Mouse (Mus musculus) ES-E14 (cell line): ENCODE measurements around the gene Lrrc47. TPM values are rescaled to one million over a fixed set of nuclear protein-coding genes. Genes with fewer than 3 reads are reported as not detected.

ENCODE experiments used
- DNase-seq: peaks from one replicate; pipeline ENCODE4 v3.0.0-alpha.2; 2013; ENCODE audit warnings: low read depth, low spot score
- H3K27ac ChIP-seq: 2 replicates; pipeline ENCODE4 v1.5.1; 2012; ENCODE audit warnings: low read depth, mild to moderate bottlenecking, low read length, moderate library complexity, mixed read lengths; ENCODE audit not compliant: poor library complexity, insufficient read depth, severe bottlenecking
- H3K36me3 ChIP-seq: 2 replicates; pipeline ENCODE4 v1.6.1; 2012; ENCODE audit warnings: mild to moderate bottlenecking, low read length, moderate library complexity, mixed read lengths; ENCODE audit not compliant: control insufficient read depth, poor library complexity, insufficient read depth, severe bottlenecking
- H3K4me1 ChIP-seq, 2 experiments: fragments of 150-350 bp in 1 of 2; sonication (generic) in 1 of 2; 2 replicates each; pipeline ENCODE4 v1.6.1; 2012; ENCODE audit warnings: low read length in 2 of 2, mild to moderate bottlenecking in 1 of 2, mixed read lengths in 1 of 2; ENCODE audit not compliant: control insufficient read depth in 2 of 2, insufficient read depth in 2 of 2, poor library complexity in 1 of 2
- H3K4me3 ChIP-seq, 2 experiments: fragments of 150-350 bp in 1 of 2; sonication (generic) in 1 of 2; 2 replicates each; pipeline ENCODE4 v1.5.1; 2012; ENCODE audit warnings: low read length in 2 of 2, low read depth in 1 of 2, mild to moderate bottlenecking in 1 of 2, mixed read lengths in 1 of 2; ENCODE audit not compliant: insufficient read depth in 1 of 2, poor library complexity in 1 of 2, severe bottlenecking in 1 of 2
- H3K9ac ChIP-seq: 2 replicates; pipeline ENCODE4 v1.6.1; 2012; ENCODE audit warnings: low read depth, mild to moderate bottlenecking, low read length, mixed read lengths; ENCODE audit not compliant: poor library complexity, insufficient read depth, severe bottlenecking
- H3K9me3 ChIP-seq: fragments of 150-350 bp; sonication (generic); 2 replicates; pipeline ENCODE4 v1.6.1; 2012; ENCODE audit warnings: low read depth, mild to moderate bottlenecking, low read length; ENCODE audit not compliant: control insufficient read depth, insufficient read depth
- CHD2 ChIP-seq: IDR thresholded peaks from 2 replicates; pipeline ENCODE4 v1.6.1; 2014; ENCODE audit warnings: mild to moderate bottlenecking, low read depth, low read length, inconsistent platforms
- HCFC1 ChIP-seq: IDR thresholded peaks from 2 replicates; pipeline ENCODE4 v1.6.1; 2012; ENCODE audit warnings: low read length, inconsistent platforms, borderline replicate concordance; ENCODE audit not compliant: insufficient read depth
- MAFK ChIP-seq: IDR thresholded peaks from 2 replicates; pipeline ENCODE4 v1.6.1; 2014; ENCODE audit warnings: mild to moderate bottlenecking, low read depth, low read length, inconsistent platforms; ENCODE audit not compliant: insufficient read depth
- ZC3H11A ChIP-seq: IDR thresholded peaks from 2 replicates; pipeline ENCODE4 v1.6.1; 2012; ENCODE audit warnings: low read depth, mild to moderate bottlenecking, inconsistent platforms, low read length, borderline replicate concordance
- ZNF384 ChIP-seq: IDR thresholded peaks from 2 replicates; pipeline ENCODE4 v1.6.1; 2012; ENCODE audit warnings: low read depth, low read length, inconsistent platforms
- in situ Hi-C, 2 experiments: fragments of 600-800 bp; cut with MboI; formaldehyde crosslinking; loops; one replicate each; pipeline ENCODE4 v1.15.1; 2025; ENCODE audit warnings: low sequenced_read_pairs in 2 of 2, inconsistent platforms in 1 of 2; ENCODE audit not compliant: unreplicated experiment in 2 of 2
- total RNA-seq: library from RNA; depleted of rRNA; stranded (reverse); fragments of 300-350 nt; gene quantifications from 2 replicates; pipeline ENCODE4 v1.2.3, GENCODE M21; 2012

The Lrrc47 gene
- total RNA-seq, 1 experiment, result 35.8 TPM

DNA sequence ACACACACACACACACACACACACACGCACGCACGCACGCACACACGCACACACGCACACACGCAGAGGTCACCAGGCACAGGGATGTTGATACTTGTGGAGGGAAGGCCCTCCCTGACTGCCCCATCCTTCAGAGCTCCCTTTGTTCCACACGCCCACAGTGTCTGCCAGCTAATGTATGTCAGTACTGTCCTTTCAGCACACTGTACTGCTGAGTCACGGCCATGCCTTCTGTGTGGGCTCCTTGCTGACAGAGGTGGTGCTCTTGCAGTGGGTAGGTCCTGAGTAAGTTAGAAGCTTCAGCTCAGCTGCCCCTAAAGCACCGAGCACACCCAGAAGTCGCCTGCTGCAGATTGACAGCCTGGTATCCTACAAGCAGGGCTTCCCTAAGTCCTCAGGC, 31.1 kb upstream of the Lrrc47 start:
- H3K4me3 ChIP-seq, result no peak overlapping the region
- H3K36me3 ChIP-seq, result peaks cover 28% of the 10 kb centered on the region
- in situ Hi-C loops, result no loop called here

DNA sequence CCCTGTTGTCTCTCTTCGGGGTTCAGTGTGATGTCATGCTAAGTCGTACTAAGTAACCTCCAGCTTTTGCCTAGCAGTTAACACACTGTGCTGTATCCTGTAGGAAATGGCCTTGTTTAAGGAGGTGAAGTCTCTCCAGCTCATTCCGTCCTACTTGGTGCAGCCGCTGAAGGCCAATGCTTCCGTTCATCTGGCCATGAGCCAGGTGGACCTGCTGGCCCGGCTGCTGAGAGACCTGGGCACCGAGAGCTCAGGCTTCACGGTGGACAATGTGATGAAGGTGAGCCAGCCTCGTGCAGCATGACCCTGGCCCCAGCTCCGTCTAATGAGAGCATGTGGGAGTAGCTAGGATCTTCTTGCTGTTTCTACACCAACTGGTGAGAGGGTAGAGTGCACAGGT, 18.8 kb upstream of the Lrrc47 start:
- Histone ChIP-seq H3K9ac (peak overlapping the region; percentile 27; the same call in 1 of the 2 replicates), H3K36me3 (peaks cover 33% of the 10 kb centered on the region; the same call in 1 of the 2 replicates), H3K4me1 (peaks cover 0 to 6% of the 10 kb centered on the region in 2 experiments; a peak in 1 of 4 replicates), H3K9me3 (no peaks in the 10 kb centered on the region), H3K4me3 (no peak overlapping the region), H3K27ac (no peak overlapping the region)
- in situ Hi-C loops, result no loop called here
- TF ChIP-seq ZNF384 (no peak), ZC3H11A (no peak), MAFK (no peak)
- DNase-seq, result no peak

More for the DNA sequence above, 31.1 kb upstream of the Lrrc47 start:
- no peak for DNase-seq
- Histone ChIP-seq H3K27ac (no peak overlapping the region), H3K9me3 (no peaks in the 10 kb centered on the region), H3K4me1 (no peaks in the 10 kb centered on the region), H3K9ac (no peak overlapping the region)
- TF ChIP-seq MAFK (no peak), CHD2 (no peak), HCFC1 (no peak), ZNF384 (no peak), ZC3H11A (no peak)

DNA sequence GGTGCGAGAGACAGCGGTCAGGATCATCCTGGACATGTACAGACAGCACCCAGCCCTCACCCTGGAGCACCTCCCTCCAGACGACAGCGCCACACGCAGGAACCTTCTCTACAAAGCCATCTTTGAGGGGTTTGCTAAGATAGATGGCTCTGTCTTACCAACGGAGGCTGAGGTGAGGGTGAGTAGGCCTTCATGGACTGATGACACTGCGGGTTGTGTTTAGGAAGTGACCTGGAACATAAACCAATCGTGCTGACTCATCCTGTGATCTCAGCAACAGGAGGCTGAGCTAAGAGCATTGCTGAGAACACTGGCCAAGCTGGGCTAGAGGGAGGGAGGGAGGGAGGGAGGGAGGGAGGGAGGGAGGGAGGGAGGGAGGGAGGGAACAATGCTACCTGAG, 18.0 kb upstream of the Lrrc47 start:
- peaks cover 28% of the 10 kb centered on the region; the same call in 1 of the 2 replicates for H3K36me3 ChIP-seq
- H3K4me3 ChIP-seq, result no peak overlapping the region
- H3K27ac ChIP-seq, result peak overlapping the region; percentile 52; the same call in 1 of the 2 replicates
- peak overlapping the region; percentile 27; the same call in 1 of the 2 replicates for H3K9ac ChIP-seq
- in situ Hi-C loops, result no loop called here
- peaks cover 0 to 6% of the 10 kb centered on the region in 2 experiments; a peak in 1 of 4 replicates for H3K4me1 ChIP-seq
- no peak for DNase-seq
- H3K9me3 ChIP-seq, result no peaks in the 10 kb centered on the region
- TF ChIP-seq MAFK (peak; percentile 56), ZC3H11A (no peak), HCFC1 (no peak)

DNA sequence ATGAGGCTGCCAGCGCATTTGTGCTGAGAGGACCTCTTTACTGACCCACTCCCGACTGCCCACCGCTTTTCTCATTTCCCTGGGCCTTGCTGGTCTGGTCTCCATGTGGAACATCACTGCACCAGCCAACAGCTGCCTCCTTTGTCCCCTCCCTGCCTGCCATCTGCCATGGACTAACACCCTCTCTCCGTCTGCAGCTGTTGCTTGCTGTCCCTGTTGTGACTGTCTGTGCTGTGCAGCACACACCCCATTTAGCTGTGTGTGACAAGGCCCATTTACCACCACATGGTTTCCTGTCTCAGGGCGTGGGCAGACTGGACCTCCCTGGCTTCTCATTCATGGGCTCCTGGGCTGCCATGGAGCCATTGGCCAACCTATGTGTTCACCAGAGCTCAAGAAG, 6.0 kb upstream of the Lrrc47 start:
- TF ChIP-seq ZNF384, result no peak
- DNase-seq, result no peak
- Histone ChIP-seq H3K9ac (no peak overlapping the region), H3K27ac (no peak overlapping the region), H3K4me3 (no peak overlapping the region), H3K4me1 (no peaks in the 10 kb centered on the region), H3K36me3 (peaks cover 25% of the 10 kb centered on the region), H3K9me3 (no peaks in the 10 kb centered on the region)
- in situ Hi-C loops, result no loop called here

DNA sequence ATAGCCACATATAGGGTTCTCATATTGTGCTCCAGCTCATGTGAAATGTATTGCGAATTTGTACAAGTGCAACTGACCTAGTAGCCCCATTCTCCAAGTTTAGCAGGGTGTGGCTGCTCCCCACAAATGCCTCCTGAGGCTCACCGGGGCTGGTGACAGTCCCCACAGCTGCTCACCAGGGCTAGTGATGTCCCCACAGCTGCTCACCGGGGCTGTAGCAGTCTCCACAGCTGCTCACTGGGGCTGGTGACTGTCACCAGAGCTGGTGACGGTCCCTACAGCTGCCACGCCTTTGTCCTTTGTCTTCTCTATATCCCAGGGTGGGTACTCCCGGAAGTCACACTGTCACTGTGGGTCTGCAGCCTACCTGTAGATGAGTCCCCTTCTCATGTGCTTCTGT, 5.3 kb upstream of the Lrrc47 start:
- no peak overlapping the region for H3K27ac ChIP-seq
- no peaks in the 10 kb centered on the region for H3K9me3 ChIP-seq
- H3K36me3 ChIP-seq, result peaks cover 25% of the 10 kb centered on the region
- no peak overlapping the region for H3K4me3 ChIP-seq
- no peak for DNase-seq
- TF ChIP-seq MAFK (no peak), CHD2 (no peak), HCFC1 (no peak), ZC3H11A (no peak), ZNF384 (no peak)
- H3K9ac ChIP-seq, result no peak overlapping the region
- in situ Hi-C loops, result no loop called here
- H3K4me1 ChIP-seq, result no peaks in the 10 kb centered on the region
